Mouse (Mus musculus): ENCODE measurements around the gene Atxn7l2.
A peak's percentile ranks its signal among the peaks of the same experiment; 100 is the strongest.
"Not testable (repeated sequence)": the region's sequence is repeated elsewhere in the genome, so short reads cannot be mapped to it uniquely, and the experiment has no call there.

Gene Atxn7l2

DNA sequence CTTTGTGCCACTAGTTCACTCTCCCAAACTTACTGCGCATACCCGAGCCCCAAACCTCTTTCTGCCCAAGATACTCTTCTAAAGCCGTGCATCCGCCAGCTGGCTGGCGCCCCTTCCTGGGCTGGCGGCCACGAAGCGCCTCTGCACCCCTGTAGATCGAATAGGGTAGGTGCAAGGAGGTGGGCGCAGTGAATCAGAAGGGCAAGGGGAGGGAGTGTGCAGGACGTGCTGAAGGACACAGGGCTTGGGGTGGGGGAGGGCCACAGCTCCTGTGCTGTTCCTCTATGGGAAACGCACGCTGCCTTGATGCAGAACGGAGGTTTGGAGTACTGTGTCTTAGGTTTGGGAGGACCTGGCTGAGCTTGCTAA lies at the start of gene Atxn7l2:
Gene Atxn7l2 (minus strand): TSS at position 164 of the 369 bp plus-strand sequence.
- peak; percentile 83 for DNase-seq

DNA sequence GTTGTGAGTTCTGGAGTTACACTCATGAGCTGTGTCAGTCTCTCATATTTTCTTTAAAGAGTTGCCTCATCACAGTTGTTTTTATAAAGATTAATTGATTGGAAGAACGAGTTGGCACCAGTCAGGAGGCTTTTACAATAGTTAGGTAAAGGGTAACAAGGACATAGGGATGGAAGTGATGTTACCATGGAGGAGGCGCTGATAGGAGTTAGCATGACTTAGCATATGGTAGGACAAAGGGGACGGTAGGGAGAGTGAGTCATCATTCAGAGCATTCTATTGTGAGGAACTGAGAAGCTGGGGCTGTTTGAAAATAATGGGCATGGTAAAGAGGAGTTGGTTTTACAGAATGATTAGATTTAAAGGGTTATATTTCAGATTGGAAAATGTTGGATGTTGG lies 48.6 kb upstream of the Atxn7l2 start:
- no peak for DNase-seq

DNA sequence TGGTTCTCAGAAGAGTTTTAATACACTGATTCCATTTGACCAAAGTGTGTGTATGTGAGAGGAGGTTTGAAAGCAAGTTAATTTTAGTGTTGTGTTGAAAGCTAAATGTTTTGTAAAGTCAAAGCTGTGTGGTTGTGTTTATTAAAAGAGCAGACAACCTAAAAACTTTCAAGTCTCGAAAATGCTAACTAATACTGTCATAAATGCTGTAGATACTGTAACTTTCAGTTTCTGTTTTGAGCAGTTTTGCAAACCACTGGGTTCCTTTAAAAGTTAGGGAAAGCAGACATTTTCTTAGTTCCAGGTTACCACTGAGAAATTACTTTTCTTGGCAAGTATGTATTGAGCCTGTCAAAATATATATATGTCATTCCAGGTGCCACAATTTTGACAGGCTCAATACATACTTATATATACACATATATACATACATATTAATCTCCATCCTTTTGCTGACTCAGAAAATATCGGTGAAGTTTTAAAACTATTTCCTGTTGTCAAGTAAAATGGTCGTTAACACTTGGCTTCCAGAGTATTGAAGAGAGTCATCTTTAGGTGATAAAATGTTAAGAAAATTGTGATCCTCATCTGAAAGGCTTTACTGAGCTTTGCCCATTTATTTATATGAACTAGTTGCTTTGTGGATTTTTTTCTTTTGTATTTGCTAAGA lies 47.2 kb upstream of the Atxn7l2 start:
- no peak for DNase-seq

DNA sequence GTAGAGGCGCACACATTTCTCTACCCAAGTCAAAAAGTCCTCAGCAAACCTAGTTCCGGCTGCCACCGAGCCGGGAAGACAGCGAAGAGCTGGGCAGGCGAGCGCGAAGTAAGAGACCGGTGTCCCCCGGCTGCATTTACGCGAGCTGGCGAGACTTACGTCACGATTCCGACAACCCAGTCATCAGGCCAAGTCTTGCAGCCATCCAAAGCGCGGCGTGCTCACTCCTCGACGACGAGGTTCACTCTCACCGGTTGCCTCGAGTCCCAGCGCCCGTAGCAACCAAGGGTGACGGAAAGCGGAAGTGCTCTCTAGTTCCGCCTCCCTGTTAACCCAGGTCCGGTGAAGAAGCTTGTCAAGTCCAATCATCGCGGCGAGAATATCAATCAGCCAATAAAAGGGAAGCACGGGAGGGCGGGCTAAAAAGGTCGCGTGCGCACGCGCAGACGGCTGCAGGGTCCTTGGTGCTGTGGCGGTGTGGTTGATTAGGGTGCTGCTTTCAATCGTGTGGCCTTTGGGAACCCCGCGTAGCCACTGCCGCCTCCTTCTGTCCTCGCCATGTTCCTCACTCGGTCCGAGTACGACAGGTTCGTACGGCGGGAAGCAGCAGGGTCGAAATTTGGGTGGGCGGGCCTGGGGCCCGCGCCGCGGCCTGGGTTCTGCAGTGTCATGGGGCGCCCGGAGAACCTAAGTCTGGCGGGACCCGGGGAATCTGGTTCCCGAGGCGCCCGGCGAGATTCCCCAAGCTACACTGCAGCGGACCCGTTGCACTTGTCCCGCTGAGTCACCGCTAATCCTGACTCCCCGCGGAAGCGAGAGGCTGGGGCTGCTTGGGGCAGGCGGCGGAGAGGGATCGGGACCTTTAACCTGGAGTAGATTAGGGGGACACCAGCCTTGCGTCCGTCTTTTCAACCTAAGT lies 46.2 kb upstream of the Atxn7l2 start, which contains the start of gene Psma5:
Gene Psma5 (plus strand): TSS at position 208 of the 919 bp plus-strand sequence.
- DNase-seq: peak; percentile 98

DNA sequence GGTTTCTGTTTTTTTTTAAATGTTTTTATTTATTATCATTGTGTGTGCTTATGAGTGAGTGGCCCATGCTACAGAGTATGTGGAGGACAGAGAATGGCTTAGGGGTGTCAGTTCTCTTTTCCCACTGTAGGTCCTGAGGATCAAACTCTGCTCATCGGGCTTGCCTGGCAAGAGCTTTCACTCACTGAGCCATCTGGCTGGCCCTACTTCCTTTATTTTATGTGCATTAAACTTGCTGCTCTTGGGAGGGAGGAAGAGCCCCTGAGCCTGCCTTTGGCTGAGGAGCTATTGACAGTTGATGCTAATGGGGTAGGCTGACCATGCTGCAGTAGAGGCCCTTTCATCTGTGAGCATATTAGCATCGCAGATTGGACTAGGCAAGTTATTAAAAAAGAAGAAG lies 36.1 kb upstream of the Atxn7l2 start:
- no peak for DNase-seq

DNA sequence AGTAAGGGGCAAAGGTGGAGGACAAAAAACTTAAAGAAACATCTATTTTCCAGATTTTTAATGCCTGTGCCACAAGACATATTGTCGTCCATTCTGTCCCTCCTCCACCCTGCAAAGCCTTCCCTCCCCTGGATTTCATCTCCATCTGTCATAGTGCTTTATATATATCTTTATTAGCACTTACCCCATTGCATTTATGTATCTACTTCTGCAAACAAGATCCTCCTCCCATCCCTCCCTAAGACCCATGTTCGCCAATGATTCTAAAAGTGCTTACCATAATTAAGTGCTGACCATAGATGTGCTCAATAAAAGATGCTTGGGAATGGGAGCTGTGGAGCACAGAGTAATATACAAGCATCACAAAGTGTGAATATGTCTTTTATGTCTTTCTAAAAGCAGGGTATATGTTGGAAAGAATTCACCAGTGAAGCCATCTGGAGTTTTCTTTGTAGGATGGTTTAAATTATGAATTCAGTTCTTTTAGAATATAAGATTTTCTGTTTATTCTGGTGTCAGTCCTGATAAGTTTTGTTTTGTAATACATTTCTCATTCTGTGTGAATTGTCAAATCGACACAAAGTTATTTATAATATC lies 30.6 kb upstream of the Atxn7l2 start:
- no peak for DNase-seq

DNA sequence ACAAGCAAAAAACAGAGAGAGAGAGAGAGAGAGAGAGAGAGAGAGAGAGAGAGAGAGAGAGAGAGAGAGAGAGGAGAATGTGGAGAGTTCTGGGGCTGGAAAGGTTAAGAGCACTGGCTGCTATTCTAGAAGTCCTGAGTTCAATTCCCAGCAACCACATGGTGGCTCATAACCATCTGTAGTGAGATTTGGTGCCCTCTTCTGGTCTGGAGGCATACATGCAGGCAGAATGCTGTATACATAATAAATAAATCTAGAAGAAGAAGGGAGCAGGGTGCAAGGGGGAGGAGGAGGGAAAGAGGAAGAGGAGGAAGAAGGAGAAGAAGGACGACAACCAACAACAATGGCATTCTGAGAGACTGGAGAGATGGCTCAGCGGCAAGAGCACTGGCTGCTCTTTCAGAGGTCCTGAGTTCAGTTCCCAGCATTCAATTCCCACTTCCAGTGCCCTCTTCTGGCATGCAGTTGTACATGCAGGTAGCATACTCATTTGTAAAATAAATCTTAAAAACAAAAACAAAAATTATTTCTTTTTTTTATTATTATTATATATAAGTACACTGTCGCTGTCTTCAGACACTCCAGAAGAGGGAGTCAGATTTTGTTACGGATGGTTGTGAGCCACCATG lies 26.9 kb upstream of the Atxn7l2 start:
- DNase-seq: not testable (repeated sequence)

DNA sequence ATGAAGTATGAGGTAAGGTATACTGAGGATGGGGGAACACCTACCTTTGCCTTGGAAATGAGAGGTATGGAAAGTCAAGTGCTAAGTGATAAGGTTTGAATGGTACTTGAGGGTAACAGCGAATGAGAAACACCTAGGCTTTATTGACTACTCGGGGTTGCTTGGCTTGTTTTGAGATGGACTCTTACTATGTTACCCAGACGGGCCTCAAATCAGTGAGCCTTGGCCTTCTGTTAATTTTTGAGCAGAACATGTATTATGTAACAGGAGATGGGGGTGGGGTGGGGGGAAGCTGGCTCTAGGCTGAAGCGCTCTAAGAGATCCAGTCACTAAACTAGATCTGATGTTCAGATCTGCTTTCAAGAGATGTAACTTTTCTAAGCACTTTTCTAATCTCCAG lies 20.9 kb upstream of the Atxn7l2 start:
- no peak for DNase-seq

DNA sequence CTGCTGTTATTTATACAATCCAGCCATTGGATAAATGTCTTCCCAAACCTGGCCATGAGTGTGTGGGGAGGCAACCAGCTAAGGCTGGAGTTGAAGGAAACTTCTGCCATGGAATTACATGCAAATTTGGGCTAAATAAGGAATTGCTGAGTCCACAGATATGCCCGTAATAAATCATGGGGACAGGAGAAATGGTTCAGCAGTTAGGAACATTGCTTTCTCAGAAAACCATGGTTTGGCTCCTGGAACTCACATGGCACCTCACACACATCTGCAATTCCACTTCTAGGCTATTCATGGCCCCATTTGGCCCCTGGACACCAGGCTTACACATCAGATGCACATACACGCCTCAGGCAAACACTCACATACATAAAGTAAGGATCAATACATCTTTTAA lies 16.8 kb upstream of the Atxn7l2 start:
- no peak for DNase-seq

DNA sequence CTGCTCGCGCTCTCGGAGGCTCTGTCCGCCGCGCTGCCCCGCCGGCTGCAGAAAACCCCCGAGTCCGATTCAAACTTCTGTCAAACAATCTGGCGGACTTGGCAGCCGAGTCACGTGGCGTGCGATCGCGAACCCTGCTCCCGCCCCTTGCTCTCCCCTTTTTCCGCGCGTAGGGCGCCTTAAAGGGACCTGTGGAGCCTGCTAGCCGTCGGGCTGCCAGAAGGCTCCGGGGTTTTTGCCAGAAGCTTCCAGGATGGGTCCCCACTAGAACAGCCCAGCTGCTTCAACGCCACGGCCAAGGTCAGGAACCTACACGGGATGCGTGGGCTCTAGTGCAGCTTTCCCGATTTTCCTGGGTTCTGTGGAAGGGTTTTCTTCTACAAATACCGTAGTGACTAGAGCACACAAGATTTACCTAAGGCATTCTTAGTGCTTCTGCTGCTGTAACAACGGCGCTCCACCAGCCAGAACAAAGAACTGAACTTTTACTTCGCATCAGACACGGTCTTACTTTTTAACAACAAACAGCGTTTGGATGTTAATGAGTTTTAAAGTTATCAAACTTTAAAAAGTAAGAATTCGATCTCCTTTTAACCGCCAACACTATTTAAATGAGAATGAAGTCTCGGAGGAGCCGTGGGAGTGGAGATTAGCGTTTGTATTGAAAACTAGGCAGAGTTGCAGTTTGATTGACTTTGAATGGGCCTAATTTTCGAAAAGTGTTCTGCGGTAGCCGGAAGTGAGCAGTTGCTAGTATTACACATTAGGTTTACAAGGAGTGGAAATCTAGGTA lies 16.0 kb upstream of the Atxn7l2 start, which contains the start of gene Sypl2:
Gene Sypl2 (minus strand): TSS at position 91 of the 793 bp plus-strand sequence.
- DNase-seq: no peak

DNA sequence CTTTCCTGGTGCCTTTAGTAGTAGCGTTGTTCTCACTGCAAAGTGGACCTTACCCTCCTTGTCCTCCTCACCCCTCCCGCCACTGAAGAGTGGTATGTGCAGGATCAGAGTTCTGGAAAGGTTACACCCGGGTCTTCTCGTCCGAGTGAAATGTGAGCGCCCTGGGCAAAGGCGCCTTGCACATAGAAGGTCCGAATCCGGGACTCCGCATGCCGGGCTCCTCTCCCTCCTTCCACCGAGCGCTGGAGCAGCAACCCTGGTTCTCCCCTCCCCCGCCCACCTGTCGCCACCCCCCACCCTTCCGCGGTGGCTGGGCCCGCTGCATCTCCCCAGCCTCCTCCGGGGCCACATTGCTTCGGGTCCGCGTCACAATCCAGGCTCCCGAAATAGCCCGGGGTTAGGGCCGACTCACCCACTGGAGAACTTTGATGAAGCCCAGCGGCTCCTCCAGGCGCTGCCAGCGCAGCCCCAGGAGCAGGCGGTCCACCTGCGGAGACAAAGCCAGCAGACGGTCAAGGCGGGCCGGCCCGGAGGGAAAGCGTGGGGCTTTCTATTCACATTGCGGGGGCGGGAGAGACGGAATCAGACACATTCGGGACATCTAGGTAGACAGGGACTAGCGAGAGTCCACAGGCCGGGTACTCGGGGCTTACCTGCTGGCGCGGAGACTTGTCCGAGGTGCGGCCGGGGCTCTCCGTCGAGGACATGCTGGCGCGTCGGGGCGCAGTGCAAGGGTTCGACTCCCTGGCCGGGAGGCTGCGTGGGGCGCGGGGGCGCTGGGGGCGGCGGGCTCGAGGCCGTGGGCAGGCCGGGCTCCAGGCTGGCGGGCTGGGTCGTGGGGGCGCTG lies 15.2 kb upstream of the Atxn7l2 start:
- DNase-seq: no peak

DNA sequence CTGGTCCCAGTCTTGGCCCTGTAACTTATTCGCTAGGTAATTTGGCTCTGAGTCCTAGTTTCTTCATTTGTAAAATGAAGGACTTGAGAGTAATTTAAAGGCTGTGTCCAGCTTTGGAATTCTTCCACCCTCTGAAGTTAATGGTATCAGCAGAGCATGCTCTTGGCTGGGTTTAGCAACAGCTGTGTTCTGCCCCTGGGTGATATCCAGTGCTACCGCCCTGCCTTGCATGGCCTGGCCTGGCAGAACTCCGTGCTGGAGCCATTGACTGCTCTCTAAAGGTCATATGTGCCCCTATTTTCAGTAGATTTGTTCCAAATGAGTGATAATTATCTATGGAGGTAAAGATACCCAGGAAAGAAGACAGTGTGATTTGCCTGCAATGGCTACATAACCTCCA lies 9.9 kb upstream of the Atxn7l2 start:
- no peak for DNase-seq

DNA sequence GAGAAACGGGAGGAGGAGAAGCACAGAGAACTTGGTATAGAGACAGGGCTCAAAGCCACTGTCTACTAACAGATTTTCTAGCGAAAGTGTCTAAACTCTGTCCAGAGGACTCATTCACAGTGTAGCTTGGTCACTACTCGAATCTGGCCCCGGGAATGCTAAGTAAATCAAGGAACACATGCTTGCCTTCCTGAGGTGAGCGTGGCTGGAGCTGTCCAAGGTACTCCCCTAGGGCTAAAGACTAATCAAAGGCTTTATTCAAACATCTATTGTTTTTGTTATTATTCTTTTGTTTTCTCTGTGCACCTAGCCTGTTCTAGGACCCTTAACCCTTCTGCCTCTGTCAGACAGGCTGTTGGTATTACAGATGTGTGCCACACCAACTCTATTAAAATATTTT lies 4.0 kb upstream of the Atxn7l2 start:
- no peak for DNase-seq

DNA sequence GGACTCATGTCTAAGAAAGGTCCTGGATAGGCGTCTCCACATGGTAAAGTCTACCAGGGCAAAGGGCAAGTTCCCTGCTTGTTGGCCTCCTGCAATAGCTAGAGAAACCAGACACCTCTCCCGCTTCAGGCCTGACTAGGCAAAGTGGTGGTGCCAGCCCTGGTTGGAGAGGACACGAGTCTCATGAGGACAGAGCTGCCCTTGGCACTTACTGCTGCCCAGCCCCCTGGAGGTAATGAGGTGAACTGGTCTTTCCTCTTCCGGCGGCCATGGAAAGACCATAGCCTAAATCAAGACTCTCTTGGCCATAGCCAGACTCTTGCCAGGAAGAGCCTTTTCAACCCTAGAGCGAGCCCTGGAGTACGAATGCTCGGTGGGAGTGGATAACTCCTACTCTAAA lies 1.7 kb upstream of the Atxn7l2 start:
- no peak for DNase-seq

DNA sequence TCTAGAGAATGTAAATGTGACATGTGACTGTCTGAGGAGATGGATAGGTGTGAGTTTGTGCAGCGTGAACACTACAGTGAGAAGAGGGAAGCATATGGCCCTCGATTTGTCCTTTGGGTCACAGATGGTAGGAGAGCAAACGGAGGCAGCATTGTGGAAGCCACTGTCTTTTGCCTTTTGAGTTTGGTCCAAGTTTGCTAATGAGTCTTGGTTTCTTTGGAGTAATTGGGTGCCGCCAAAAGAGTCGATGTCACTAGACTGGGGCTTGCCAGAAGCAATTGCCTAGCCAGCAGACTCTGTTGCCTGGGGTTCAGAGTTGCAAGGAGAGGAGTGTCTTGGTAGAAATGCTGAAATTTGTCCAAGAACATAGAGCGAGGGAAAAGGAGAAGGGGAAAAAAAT lies 1.1 kb upstream of the Atxn7l2 start:
- peak; percentile 38 for DNase-seq

DNA sequence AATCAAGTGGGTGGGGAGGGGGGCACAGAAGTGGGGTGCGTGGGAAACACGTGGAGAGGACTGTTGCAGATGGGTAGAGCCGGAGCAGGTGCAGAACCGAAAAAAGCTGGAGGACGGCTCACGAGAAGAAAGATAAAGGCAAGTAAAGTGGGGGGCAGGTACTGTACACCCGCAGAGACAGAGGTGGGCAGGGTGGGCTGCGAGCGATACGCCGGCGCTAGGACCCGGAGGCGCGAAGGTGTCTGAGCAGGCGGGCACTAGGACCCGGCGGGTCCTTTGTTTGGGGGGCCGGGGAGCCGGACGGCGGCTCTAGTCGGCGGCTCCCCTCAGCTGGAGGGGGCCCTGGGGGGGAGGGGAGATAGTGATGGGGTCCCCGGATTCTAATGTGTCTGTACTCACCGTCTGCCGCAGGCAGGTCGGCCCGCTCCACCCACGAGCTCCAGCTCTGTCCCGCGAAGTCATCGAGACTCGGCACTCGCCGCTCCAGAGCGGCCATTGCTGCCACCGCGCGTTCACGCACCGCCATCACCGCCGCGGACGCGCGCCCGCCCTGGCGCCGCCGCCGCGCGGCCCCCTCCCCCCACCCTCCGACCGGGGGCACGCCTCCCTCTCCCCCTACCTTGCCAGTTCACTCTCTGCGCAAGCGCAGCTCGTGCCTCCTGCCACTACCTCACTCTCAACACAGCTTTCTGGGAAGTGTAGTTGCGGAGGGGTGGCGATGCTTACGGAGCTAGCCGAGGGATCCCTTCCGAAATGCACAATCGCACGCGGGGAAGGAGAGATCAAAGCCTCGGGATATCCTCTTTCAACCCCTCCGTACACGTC lies 576 bp downstream of the Atxn7l2 start:
- peak; percentile 96 for DNase-seq

DNA sequence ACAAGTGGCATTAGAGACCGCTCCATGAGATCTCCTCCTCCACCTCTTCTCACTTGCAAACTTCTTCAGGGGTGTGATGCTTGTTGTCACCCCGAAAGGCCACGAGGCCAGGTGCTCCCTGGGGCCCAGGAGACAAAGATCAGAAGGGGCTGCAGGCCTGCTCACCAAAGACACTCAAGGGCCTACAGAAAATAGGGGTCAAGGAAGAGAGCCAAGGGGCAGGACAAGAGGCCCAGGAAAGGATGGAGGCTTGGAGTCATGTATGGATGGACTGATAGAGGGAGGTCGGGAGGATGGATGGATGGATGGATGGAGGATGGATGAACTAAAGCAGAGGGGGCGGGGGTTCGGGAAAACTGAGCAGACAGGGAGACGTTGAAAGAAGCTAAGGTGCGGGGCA lies 1.2 kb downstream of the Atxn7l2 start:
- DNase-seq: no peak

DNA sequence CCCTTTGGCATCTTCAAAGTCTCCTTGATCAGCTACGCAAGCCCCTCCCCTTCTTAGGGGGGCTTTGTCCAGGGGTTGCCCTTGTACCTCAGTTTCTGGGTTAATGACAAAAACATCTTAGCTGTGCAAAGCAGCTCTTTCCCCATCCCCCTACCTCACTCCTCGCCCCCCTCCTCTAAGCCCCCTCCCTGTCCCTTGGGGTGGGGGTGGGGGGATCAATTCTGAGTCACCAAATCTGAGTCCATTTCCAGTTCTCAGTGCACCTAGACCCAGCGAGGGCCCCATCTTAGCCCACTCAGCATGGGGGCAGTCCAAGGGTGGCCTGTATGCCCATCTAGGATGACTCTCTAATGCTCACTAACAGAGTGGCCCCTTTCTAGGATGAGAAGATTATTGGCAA lies 1.7 kb downstream of the Atxn7l2 start:
- DNase-seq: no peak

DNA sequence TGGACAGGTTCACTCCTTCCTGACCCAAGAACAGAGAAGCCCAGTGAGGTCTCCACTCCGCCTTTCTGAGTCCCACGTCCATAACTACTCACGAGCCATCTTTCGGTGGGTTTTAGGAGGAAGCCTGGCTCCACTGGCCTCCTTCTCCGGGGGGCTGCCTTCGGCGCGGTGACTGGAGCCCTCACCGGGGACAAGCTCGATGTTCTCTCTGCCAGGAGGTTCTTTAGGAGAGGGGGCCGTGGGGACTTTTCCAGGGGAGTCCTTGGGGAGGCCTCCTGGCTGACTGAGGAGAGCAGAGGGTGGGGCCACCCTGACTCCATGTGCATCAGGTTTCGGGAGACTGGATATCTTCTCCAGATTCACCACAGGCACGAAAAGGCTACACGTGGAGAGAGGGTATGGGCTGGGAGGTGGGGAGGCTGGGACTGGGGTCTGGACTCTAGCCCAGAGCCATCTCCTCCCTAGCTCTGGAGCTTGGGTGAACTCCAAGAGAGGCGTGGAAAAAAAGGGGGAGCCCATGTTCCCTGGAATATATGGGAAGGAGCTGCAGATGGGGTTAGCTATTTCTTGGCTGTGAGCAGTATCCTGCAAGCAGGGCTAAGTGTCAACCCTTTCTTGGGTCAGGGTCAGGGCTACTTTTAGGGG lies 3.9 kb downstream of the Atxn7l2 start:
- no peak for DNase-seq

DNA sequence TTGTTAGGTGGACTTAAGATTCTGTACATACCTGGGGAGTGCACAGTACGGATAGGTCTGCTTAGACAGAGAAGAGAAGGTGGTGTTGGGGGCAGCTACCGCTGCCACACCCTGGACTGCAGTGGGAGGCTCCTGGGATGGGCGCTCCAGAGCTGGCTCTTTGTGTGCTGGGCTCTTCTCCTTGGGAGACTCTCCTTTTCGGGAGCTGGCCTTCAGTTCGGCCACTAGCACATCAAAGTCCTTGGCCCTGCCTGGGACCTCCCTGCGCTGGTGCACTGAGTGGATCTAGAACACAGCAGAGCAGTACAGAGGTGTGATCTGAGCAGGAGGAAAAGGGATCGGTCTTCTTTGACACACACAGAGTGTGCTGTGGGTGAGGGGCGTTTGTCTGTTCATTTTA lies 5.1 kb downstream of the Atxn7l2 start:
- no peak for DNase-seq

Data from layer of hippocampus, adult 9-11 months (tissue).